Mouse (Mus musculus): Measurements from ENCODE around the gene Fastkd3. TPM values are rescaled to one million over a fixed set of nuclear protein-coding genes. Genes with fewer than 3 reads are reported as not detected.
"Not testable (repeated sequence)": the region's sequence is repeated elsewhere in the genome, so short reads cannot be mapped to it uniquely, and the experiment has no call there.

Fastkd3 gene
- 10 to 100 TPM; 13.3 to 13.5 TPM for total RNA-seq (2021)

DNA sequence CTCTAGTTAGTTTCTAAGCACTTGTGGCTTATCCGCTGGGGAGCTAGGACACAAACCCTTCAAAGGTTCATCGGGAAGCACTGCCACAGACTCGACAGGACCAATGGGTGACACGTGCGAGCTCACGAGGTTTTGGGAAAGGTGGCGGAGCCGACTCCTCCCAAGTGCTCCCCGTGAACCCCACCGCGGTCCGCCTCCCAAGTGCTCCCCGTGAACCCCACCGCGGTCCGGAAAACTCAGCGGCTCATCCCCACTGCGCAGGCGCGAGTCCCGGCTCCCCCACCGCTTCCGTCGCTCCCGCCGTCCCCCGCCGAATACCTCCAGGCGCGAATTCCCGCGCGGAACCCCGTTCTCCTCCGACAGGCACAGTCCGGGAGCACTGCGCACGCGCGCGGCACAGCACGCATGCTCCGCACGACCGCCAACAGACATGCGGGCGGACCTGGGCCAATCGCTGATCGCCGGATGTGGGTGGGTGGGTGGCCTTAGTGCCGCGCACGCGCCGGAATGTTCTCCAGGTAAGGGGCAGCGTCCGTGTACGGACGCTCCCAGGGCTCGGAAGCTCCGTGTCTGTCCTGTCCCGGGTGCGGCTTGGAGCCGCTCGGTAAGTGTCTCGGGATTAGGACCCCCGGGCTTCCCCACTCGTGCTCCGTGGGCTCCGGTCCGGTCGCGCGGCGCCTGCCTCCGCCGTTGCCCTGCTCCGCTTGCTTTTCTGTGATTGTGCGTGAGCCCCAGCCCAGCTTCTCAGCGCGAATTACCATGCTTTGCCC, at the start of gene Fastkd3, which contains the start of gene Mtrr:
Gene Fastkd3 (plus strand): TSS at position 488 of the 770 bp plus-strand sequence.
Gene Mtrr (minus strand): TSS at position 403 of the 770 bp plus-strand sequence.
- intact Hi-C loops (cut with DNase I), result no loop called here

DNA sequence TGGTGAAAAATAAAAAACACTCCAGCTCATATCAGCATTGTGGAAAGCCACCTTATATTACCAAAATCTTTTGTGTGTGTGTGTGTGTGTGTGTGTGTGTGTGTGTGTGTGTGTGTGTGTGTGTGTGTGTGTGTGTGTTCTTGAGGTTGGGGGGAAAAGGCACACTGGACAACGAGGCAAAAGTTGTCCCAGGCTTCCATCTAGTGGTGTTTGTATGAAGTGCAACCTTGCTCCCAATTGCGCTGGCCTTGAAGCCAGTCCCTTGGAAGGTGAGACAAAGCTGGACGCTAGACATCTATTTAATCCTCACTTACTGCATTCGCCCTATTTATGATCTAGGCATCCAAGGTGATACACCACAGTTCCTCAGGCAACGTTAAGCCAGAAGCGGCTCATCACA, 28.6 kb upstream of the Fastkd3 start:
- intact Hi-C loops (cut with DNase I); DNase-seq: not testable (repeated sequence)

More for the DNA sequence above, at the start of gene Fastkd3, which contains the start of gene Mtrr:
- peak; percentile 99 for DNase-seq

- no peak for DNase-seq
- intact Hi-C loops (cut with DNase I), result loop anchor here (5.0 kb wide), 1 partner anchor 1456 kb away; no protein-coding TSS in a partner anchor
These were observed 13.9 kb upstream of the Fastkd3 start for GRCm38 (mm10) chr13:68568110-68568509.

- DNase-seq, result no peak
- intact Hi-C loops (cut with DNase I), result loop anchor here (5.0 kb wide), 1 partner anchor 1456 kb away; no protein-coding TSS in a partner anchor
These were observed 13.5 kb upstream of the Fastkd3 start for GRCm38 (mm10) chr13:68568548-68568947.

GRCm38 (mm10) chr13:68569589-68570336, 12.3 kb upstream of the Fastkd3 start:
- intact Hi-C loops (cut with DNase I), result loop anchor here (5.0 kb wide), 1 partner anchor 1457 kb away; no protein-coding TSS in a partner anchor
- peak; percentile 50 for DNase-seq

- DNase-seq, result no peak
- intact Hi-C loops (cut with DNase I), result no loop called here
These were observed 9.8 kb upstream of the Fastkd3 start for GRCm38 (mm10) chr13:68572247-68572646.

- no peak for DNase-seq
- intact Hi-C loops (cut with DNase I), result no loop called here
These were observed 8.8 kb upstream of the Fastkd3 start for GRCm38 (mm10) chr13:68572966-68573913.

- intact Hi-C loops (cut with DNase I), result no loop called here
These were observed 7.6 kb upstream of the Fastkd3 start for GRCm38 (mm10) chr13:68574398-68574797.

GRCm38 (mm10) chr13:68577945-68578344, 4.1 kb upstream of the Fastkd3 start:
- no peak for DNase-seq
- intact Hi-C loops (cut with DNase I), result no loop called here

More at GRCm38 (mm10) chr13:68574398-68574797, 7.6 kb upstream of the Fastkd3 start:
- DNase-seq, result no peak

DNA sequence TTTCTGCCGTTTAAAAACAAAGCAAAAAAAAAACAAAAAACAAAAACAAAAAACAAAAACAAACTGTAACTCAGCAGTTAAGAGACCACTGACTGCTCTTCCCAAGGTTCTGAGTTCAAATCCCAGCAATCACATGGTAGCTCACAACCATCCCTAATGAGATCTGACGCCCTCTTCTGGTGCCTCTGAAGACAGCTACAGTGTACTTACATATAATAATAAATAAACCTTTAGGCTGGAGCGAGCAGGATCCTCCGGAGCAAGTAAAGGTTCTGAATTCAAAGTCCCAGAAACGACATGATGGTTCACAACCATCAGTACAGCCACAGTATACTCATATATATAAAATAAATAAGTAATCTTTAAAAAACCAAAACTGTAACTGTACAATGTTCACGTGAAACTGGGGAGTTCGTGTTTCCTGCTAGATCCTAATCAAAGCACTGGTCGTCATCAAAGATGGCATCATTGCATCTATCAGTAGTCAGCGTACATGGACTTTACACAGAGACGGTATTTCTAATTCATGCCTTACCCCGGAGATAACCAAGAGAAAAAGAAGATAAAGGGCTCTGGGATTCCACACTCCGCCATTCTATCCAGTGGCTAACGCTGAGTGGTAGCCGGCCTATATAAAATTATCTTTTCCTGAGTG, 821 bp upstream of the Fastkd3 start:
- intact Hi-C loops (cut with DNase I), result no loop called here
- DNase-seq, result no peak

DNA sequence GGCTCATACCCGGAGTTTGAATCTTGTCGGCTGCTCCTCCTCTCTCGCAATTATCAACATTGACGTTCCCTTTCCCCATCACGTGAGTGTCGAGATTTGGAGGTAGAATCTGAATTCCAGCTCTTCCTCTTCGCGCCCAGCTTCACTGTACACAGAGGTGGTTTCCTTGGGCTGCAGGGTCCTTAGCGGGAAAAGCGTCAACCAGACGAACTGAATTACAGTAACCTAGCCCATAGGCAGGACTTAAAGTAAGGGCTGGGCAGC, 415 bp downstream of the Fastkd3 start:
- intact Hi-C loops (cut with DNase I), result no loop called here
- DNase-seq, result no peak

DNA sequence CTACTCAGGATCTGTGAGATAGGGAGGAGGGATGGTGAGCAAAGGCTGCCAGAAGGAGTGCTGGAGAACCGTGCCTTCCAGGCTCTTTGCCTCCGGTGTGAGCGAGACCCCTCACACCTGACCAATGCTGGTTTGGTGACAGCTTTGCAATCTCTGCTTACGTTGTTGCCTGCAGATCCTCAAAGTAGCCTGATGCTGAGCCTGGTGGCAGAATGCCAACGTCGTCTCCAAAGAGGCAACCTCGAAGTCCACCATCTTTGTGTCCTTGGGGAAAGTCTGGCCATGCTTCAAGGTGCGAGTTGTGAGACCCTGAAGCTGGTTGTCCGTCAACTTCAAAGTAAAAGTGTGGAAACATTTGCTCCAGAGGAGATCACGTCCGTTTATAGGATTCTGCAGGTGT, 1.9 kb downstream of the Fastkd3 start:
- intact Hi-C loops (cut with DNase I), result no loop called here
- DNase-seq, result no peak

- DNase-seq, result no peak
- intact Hi-C loops (cut with DNase I), result no loop called here
These were observed 3.4 kb downstream of the Fastkd3 start for GRCm38 (mm10) chr13:68585441-68585840.

DNA sequence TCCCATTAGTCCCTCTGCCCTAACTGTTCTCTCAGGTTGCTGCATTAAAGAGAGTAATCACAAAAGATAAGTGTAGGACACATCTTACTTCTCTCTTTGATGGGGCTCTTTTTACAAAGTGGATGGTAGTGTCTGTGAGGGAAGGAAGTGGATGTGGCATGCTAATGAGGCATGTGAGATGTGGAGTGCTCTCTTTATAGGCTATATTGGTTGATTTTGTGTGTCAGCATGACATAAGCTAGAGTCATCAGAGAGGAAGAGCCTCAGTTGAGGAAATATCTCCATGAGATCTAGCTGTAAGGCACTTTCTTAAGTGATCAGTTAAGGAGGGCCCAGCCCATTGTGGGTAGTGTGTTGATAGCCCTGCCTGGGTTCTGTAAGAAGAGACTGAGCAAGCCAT, 6.3 kb downstream of the Fastkd3 start:
- intact Hi-C loops (cut with DNase I), result no loop called here
- no peak for DNase-seq

- DNase-seq, result no peak
- intact Hi-C loops (cut with DNase I), result no loop called here
These were observed 11.8 kb downstream of the Fastkd3 start for GRCm38 (mm10) chr13:68593797-68594196.

- intact Hi-C loops (cut with DNase I), result loop anchor here (5.0 kb wide), 1 partner anchor 885 kb away; no protein-coding TSS in a partner anchor
- no peak for DNase-seq
These were observed 15.2 kb downstream of the Fastkd3 start, which contains the start of gene 1700001L19Rik for GRCm38 (mm10) chr13:68597199-68597598. Gene 1700001L19Rik (plus strand): TSS chr13:68597421.

DNA sequence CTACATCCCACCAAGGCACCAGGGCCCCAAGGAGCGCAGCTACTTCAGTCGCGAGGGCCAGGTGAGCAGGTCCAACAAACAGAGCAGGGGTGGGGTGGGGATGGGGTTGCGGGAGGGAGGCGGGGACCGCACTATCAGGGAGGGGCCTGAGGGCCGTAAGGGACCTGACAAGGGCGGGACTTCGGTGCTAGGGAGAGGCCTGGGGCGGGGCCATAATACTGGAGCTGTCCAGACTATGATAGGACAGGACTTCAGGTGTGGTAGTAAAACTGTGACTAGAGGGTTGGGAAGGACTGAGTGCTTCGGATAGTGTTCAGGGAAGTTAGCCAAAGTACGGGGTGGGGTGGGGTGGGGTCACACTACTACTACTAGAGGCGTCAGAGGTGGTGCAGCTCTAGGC, 15.6 kb downstream of the Fastkd3 start:
- intact Hi-C loops (cut with DNase I), result loop anchor here (5.0 kb wide), 1 partner anchor 885 kb away; no protein-coding TSS in a partner anchor

GRCm38 (mm10) chr13:68598953-68599352, 16.9 kb downstream of the Fastkd3 start:
- intact Hi-C loops (cut with DNase I), result loop anchor here (5.0 kb wide), 1 partner anchor 883 kb away; no protein-coding TSS in a partner anchor
- no peak for DNase-seq

More for the DNA sequence above, 15.6 kb downstream of the Fastkd3 start:
- no peak for DNase-seq

GRCm38 (mm10) chr13:68601184-68601583, 19.1 kb downstream of the Fastkd3 start:
- intact Hi-C loops (cut with DNase I), result loop anchor here (5.0 to 10.0 kb wide), 2 partner anchors 404 to 861 kb away; no protein-coding TSS in a partner anchor

DNA sequence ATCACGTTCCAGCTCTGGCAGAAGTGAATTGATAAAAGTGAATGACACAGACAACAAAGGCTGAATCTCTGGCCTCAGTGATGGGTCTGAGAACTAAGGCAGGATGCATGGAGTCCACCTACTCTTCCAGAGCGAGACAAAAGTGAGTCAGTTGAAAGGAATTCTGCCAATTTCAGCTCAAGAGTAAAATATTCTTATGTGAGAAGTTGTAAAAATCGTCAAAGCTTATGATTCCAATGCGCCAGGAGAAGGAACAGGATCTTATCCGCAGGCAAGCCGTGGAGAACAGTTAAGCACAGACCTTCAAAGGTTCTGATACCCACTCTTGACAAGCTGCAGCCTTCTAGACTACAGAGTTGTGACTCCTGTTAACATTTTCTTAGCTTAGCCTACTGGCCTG, 21.1 kb downstream of the Fastkd3 start:
- intact Hi-C loops (cut with DNase I), result loop anchor here (5.0 to 10.0 kb wide), 2 partner anchors 402 to 859 kb away; no protein-coding TSS in a partner anchor
- DNase-seq, result no peak

More at GRCm38 (mm10) chr13:68601184-68601583, 19.1 kb downstream of the Fastkd3 start:
- peak; percentile 39 for DNase-seq
